Mouse (Mus musculus) cerebellum, adult 2 months (tissue): ENCODE measurements around the gene Nup88.

Experiments
- CTCF ChIP-seq: fragments of 200-500 bp; IDR thresholded peaks from 2 replicates; pipeline ENCODE4 v1.5.1; 2011; ENCODE audit warnings: low read depth, mild to moderate bottlenecking, control low read depth, low read length, moderate library complexity, borderline replicate concordance; ENCODE audit not compliant: insufficient read depth
- POLR2A ChIP-seq: fragments of 200-500 bp; IDR thresholded peaks from 2 replicates; pipeline ENCODE4 v1.6.1; 2011; ENCODE audit warnings: low read length, control low read depth, borderline replicate concordance; ENCODE audit not compliant: insufficient read depth

DNA sequence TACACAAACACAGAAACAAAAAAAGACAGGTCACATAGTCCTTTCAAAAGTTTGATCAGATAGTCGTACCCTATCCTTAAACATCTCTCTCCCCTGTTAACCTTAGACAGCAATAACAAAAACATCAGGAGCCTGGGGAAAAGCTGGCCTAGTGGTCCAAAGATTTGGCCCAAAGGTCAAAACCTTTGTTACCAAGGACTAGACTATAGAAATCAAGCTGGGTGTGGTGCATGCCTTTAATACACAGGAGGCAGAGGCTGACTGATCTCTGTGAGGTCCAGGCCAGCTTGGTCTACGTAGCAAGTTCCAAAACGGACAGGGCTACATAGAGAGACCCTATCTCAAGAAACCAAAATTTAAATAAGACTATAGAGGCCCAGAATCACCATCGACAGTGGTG is 15.1 kb downstream of the Nup88 start:
- TF ChIP-seq CTCF (no peak), POLR2A (no peak)
